Mouse (Mus musculus) embryo, embryonic 11.5 days (tissue): Measurements from ENCODE around the gene Gm4131.

Source experiments
- DNase-seq: peaks from one replicate; pipeline ENCODE4 v3.0.0-alpha.2; 2012; ENCODE audit warnings: low read depth, low spot score

Gene Gm4131

GRCm38 (mm10) chr14:62550121-62550520, 16.6 kb downstream of the Gm4131 start:
- no peak for DNase-seq

GRCm38 (mm10) chr14:62546746-62547145, 20.0 kb downstream of the Gm4131 start:
- DNase-seq: no peak

GRCm38 (mm10) chr14:62546296-62546695, 20.4 kb downstream of the Gm4131 start:
- DNase-seq: no peak

- no peak for DNase-seq
These were observed 25.0 kb downstream of the Gm4131 start for GRCm38 (mm10) chr14:62541751-62542150.

DNA sequence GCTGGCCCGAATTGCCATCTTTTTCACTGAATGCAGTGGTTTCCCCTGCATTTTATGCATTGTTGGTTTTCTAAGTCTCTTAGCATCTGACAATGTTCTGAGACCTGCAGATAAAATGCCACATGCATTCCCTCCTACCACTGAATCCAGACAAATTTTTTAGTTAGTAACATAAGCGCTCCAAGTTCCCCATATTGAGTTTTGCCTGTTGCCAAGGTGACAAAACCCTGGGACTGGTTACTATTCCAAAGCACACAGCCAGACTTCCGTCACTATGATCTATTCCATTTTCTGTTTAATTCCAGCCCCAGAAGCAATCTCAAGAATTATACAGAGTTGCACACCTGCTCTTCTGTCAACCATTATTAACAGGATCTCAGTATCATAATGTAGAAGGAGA, 26.9 kb downstream of the Gm4131 start:
- DNase-seq: no peak

GRCm38 (mm10) chr14:62536988-62537387, 29.7 kb downstream of the Gm4131 start:
- DNase-seq: no peak

- no peak for DNase-seq
These were observed 30.6 kb downstream of the Gm4131 start for GRCm38 (mm10) chr14:62536127-62536526.

- DNase-seq: no peak
These were observed 35.8 kb downstream of the Gm4131 start for GRCm38 (mm10) chr14:62530951-62531350.

GRCm38 (mm10) chr14:62512845-62513244, 53.9 kb downstream of the Gm4131 start:
- no peak for DNase-seq

GRCm38 (mm10) chr14:62509350-62509749, 57.4 kb downstream of the Gm4131 start:
- no peak for DNase-seq

DNA sequence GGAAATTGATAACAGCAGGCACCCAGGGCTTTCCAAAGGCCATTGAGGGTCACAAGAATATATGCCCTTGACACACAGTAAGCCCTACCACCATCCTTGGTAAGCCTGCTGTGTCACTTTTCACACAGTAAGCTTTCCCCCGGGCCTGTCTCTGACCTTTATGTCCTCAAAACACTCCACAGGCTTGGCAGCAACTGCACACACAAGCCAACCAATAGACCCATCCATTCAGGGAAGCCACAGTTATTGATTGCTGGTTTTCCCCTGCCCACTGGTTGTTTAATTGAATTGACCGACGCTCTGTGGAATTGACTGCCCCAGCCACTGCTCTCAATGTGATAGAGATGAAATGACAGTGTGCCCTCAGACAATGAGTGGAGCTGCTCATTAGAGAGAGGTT, 60.5 kb downstream of the Gm4131 start:
- no peak for DNase-seq

DNA sequence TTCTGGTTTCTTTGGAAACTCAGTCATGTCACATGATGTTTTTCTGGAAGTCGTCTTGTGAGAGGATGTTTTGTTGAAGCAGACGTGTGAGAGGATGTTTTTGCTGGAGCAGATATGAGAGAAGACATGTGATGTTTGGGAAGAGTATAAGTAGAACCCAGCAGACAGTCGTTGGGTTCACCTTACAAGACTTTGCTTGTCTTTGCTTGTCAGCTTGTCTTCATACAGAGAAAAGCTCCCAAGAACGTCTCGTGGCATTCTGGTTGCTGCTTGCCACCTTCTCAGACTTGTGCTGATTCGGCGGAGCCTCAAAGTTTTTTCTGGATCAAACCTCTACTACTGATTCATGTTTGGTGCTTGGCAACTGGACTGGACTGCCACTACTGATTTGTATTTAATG, 69.3 kb downstream of the Gm4131 start:
- DNase-seq: no peak

- DNase-seq: no peak
These were observed 70.2 kb downstream of the Gm4131 start for GRCm38 (mm10) chr14:62496501-62496900.

DNA sequence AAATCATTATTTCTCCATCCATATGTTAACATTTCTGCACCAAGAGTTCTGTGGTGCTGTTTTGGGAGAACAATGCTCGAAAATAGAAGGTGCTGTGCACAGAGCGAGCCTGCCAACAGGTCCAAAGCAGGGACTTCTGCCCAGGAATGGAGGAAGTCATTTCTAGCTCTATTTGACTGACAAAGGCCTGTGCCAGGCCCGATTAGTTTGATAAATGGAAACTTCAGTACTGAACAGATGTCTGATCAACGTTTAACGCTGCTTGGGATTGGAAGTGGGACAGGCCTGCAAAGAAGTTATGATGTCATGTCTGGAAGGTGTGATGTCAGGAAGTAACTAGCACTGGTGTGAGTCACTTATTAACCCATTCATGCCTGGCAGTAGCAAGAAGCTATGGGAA, 73.3 kb downstream of the Gm4131 start:
- DNase-seq: no peak

- DNase-seq: peak; percentile 73
These were observed 74.4 kb downstream of the Gm4131 start for GRCm38 (mm10) chr14:62492196-62492850.

GRCm38 (mm10) chr14:62488270-62488669, 78.5 kb downstream of the Gm4131 start:
- DNase-seq: no peak

- peak; percentile 14 for DNase-seq
These were observed 85.3 kb downstream of the Gm4131 start for GRCm38 (mm10) chr14:62481381-62481780.

GRCm38 (mm10) chr14:62479395-62479794, 87.3 kb downstream of the Gm4131 start:
- no peak for DNase-seq

DNA sequence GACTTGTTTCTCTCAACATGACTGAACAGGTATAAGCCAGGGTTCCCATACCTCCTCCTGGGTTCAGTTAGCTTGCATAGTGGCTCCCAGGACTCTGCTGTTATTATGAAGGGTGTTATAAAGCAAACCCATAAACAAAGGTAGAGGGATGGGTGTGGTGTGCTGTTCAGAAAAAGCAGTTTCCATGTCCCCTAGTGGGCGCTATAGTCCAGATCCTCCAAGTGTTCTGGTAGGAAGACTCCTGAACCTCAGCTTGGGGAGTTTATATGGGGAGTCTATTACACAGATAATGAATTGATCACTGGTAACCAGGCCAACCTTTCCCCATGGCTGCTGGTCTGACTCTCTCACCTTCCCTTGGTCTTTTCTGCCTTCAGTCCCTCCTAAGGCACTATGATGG, 92.2 kb downstream of the Gm4131 start:
- DNase-seq: no peak

DNA sequence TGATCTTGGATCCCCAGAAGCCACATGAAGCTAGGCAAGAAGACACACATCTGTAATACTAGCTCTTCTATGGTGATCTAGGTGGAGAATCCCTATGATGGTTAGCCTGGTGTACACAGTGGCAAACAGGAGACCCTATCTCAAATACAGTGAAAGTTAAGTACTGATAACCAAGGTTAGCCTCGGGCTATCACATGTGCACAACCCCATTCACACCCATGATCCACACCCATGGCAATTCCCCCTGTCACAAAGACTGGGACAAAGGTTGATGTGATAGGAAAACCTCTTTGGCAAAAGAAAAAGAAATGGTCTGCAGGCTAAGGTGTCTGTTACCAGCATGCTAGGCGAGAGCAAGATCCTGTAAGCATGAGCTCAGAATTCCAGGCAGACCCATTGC, 94.7 kb downstream of the Gm4131 start:
- no peak for DNase-seq

DNA sequence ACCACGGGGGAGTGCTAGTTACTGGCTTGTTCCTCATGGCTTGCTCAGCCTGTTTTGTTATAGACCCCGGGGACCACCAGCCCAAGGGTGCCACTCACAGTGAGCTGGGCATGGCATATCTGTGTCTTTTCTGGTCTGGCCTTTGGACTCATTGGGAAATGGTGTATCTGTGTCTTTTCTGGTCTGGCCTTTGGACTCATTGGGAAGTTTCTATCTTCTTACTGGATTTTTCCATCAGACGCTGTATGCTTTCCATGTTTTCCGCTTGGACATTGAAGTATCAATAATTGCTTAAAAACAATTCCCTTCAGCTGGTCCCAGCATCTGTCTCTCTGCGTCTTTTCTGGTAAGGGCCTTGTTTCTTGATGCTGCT, 98.0 kb downstream of the Gm4131 start:
- no peak for DNase-seq

DNA sequence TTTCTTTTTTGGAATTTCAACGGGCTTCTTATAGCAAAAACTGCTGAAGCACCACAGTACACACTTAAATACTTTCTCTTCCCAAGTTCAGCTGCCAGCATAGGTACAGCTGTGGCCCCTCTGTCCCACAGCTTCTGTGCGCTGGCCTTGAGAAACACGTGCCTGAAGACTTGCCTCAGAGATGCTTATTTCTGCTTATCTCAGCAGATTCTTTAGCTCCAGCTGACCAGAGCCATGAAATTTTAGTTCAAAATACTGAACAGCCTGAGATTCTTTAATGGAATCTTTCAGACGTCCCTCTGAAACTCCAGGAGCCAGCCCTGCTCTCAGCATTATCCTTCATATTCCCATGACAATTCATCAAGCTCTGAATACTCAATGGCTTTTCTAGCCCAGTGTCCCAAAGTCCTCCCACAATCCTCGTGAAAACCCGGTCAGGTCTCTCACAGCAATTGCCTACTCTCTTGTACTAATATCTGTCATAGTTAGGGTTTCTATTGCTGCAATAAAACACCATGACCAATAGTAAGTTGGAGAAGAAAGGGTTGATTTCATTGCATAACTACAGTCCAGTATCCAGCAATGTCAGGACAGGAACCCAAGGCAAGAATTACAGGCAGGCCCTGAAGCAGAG, 98.5 kb downstream of the Gm4131 start:
- DNase-seq: no peak

DNA sequence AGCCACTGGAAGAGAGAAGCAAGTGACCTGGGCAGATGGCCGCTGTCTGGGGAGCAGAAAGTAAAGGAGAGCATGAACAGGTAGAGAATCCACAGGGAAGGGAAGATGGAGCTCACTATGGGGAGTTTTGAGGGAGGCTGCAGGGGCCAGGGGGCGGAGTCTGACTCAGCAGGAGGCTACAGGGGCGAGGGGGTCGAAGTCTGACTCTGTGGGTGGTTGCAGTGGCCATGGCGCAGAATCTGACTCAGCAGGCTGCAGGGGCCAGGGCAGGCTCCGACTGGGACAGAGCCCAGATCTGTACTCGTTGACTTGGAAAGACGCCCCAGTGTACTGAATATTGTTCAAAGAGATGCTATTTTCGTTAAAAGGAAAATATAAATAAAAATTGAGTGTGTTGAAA, 101.8 kb downstream of the Gm4131 start:
- DNase-seq: no peak

DNA sequence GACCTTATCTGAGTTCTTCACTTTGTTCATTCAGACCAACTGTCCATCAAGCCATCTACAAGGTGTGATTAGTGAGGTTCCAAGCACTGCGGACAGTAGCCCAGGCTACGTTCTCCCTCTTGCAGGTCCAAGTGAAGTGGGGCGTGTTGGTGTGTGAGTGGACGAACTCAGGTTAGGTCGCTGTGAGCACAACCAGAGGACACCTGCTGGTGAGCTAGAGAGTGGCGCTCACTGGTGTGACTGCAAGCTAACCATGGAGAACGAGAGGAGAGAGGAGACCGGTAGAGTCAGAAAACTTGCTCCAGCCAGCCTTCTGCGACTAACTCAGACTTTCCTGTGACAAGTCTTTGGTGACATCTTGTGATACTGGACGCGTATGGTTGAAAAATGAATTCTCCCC, 107.2 kb downstream of the Gm4131 start:
- DNase-seq: no peak
